Mouse (Mus musculus): ENCODE measurements at regions not wholly inside any gene's neighbourhood (a gene's known extent, or its start where the extent isn't known, plus 50 kb on each side); places are given as distances from the start of the nearest gene placed in this dataset.

DNA sequence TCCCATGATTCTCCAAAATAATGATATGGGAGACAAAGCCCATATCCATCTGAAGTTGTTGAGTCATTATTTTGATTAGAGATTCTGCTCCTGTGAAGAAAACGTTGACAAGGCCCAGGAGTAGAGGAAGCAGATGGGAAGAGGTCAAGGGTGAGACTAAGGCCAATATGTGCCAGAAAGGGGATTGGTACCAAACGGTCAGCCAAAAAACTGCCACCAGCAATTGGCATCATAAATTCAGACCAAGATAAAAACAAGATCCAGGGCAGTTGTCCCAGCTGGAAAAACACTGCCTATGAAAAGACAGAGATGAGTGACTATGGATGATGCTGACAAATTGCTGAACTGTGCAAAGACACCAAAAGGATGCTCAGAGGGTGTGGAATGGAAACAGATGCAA lies 411.0 kb upstream of the Tusc1 start:
- no peaks in the 10 kb centered on the region for H3K9me3 ChIP-seq
- no peak overlapping the region for H3K27ac ChIP-seq
- no peaks in the 10 kb centered on the region for H3K27me3 ChIP-seq
- 76% methylated on average over 2 of the region's 2 CpGs for WGBS
- no peak overlapping the region for H3K4me3 ChIP-seq (replicated peaks)
- H3K4me1 ChIP-seq (replicated peaks), result no peaks in the 10 kb centered on the region
- H3K9ac ChIP-seq (replicated peaks), result no peak overlapping the region
- no peaks in the 10 kb centered on the region for H3K36me3 ChIP-seq
- no peak for ATAC-seq
- no peak overlapping the region for H3K4me2 ChIP-seq (replicated peaks)

DNA sequence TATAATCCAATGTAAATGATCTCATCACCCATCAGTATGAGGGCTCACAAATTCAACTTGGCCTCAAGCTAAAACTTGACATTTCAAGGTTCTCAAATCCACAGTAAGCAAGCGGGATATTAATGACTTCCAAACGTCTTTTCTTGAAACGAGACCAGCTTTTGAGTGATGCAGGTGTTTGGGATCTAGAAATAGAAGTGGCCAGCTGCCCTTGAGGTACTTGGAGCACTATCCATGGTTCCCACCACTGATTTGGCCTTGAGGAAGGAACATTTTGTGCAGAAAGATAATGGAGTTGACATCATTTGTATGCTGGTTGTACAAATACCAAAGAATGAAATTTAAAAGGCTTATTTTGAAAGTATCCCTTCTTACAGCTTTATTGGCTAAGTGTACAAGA lies 378.4 kb upstream of the Tusc1 start:
- Histone ChIP-seq H3K9me3 (no peaks in the 10 kb centered on the region), H3K4me1 (replicated peaks) (no peaks in the 10 kb centered on the region), H3K9ac (replicated peaks) (no peak overlapping the region), H3K36me3 (no peaks in the 10 kb centered on the region), H3K4me3 (replicated peaks) (no peak overlapping the region), H3K27ac (no peak overlapping the region), H3K27me3 (no peaks in the 10 kb centered on the region), H3K4me2 (replicated peaks) (no peak overlapping the region)
- no peak for ATAC-seq
- 74% methylated on average over 3 of the region's 3 CpGs for WGBS

DNA sequence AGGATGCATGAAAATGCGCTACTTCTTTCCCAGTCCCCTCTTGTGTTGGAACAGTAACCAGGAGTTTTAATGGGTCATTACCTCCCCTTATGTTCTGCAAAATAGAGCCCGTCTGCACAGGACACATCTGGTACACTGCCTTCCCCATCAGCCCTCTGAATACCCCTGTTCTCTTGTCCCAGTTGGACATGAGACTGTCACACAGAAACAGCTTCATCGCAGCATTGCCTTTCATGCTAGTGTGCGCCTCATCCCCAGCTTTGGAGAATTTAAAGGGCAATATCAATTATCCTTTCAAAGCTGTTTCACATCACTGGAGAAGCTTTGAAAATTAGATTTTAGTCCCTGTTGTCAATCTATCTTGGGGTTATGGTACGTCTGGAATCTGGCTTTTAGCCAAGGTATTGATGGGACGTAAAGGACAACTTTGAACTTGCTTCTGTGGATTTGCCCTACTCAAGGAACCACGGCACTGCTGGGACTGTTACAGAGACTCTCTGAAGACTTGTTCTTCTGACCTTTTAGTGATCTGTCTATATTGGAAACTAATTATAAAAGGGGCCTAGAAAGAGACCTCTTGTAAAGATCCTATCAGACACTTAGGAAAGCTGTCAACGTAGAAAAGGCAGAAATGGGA lies 341.2 kb upstream of the Tusc1 start:
- Histone ChIP-seq H3K4me1 (replicated peaks) (no peaks in the 10 kb centered on the region; the same call in 1 of the 2 replicates), H3K36me3 (no peaks in the 10 kb centered on the region), H3K27ac (no peak overlapping the region), H3K4me3 (replicated peaks) (no peak overlapping the region), H3K4me2 (replicated peaks) (no peak overlapping the region), H3K9me3 (no peaks in the 10 kb centered on the region), H3K27me3 (no peaks in the 10 kb centered on the region), H3K9ac (replicated peaks) (no peak overlapping the region)
- ATAC-seq, result peak; percentile 73
- 64% methylated on average over 8 of the region's 8 CpGs for WGBS

DNA sequence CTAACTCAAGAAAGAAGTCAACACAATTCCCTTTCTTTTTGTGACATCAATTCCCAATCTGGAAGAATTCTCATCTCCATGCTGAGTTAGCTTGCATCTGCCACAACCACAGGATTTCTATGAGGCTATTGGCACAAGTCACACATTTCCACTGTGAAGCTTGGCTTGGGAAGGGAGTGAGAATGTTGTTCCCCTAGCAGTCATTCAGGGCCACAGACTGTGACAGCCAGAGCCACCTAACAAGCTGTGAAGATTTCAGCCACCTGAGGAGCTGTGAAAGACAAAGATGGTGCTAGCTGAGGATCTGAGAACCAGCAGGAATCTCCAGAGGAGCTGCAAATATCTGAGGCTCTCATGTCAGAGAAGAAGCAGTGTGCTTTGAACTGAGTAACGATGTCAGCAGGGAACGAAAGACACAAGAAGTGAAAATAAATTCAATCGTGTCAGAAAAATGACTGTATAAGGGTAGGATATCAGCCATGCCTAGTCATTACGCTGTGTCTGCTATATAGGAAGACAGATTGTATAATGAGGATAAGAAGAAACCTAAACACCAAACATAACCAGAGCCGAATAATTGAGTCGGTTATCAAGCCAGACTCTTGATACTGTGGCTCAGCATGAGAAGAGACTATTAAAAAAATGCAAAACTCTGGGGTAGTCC lies 340.6 kb upstream of the Tusc1 start:
- ATAC-seq, result peak; percentile 43
- H3K9me3 ChIP-seq, result no peaks in the 10 kb centered on the region
- H3K36me3 ChIP-seq, result no peaks in the 10 kb centered on the region
- H3K4me1 ChIP-seq (replicated peaks), result no peaks in the 10 kb centered on the region; the same call in 1 of the 2 replicates
- no peak overlapping the region for H3K4me2 ChIP-seq (replicated peaks)
- H3K27me3 ChIP-seq, result no peaks in the 10 kb centered on the region
- H3K9ac ChIP-seq (replicated peaks), result no peak overlapping the region
- no peak overlapping the region for H3K27ac ChIP-seq
- no peak overlapping the region for H3K4me3 ChIP-seq (replicated peaks)
- WGBS, result 76% methylated on average over 6 of the region's 6 CpGs

DNA sequence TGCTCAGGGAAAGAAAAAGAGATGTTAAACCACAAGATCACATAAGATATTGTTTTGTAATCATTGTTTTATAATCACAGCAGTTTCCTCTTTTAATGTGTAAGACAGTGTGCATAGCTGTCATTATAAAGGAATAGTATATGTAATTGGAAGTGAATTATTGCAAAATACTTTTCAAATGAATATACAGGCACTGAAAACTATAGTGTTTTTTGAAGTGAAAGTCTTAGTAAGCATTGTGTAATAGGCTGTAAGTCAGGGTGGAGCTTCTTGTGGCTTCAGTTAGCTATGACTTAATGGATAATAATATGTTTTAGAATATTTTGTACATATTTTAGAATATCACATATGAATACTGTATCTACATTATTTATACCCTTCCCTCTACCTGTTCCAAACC lies 333.7 kb upstream of the Tusc1 start:
- H3K9me3 ChIP-seq, result no peaks in the 10 kb centered on the region
- H3K4me3 ChIP-seq (replicated peaks), result no peak overlapping the region
- H3K27me3 ChIP-seq, result no peaks in the 10 kb centered on the region
- no peak overlapping the region for H3K27ac ChIP-seq
- ATAC-seq, result no peak
- no peaks in the 10 kb centered on the region for H3K36me3 ChIP-seq
- H3K4me1 ChIP-seq (replicated peaks), result no peaks in the 10 kb centered on the region
- H3K9ac ChIP-seq (replicated peaks), result no peak overlapping the region
- H3K4me2 ChIP-seq (replicated peaks), result no peak overlapping the region

DNA sequence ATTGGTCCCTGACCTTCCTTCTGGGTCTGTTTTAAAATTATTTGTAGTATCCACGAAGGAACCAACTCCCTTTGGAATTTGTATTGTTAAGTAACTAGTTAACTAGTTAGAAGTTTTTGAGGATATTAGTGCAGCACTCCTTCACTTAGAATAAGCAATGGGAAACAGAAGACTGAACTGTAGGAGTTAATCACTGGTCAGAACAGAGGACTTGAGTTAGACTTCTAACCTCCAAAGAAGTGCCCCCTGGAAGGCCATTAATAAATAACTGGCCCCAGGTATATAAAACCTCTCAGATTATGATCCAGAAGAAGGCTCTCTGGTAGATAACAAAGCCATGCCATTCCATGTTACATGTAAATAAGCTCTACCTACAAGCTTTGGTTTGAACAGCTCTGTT lies 329.0 kb upstream of the Tusc1 start:
- H3K27me3 ChIP-seq, result no peaks in the 10 kb centered on the region
- no peak overlapping the region for H3K4me2 ChIP-seq (replicated peaks)
- no peaks in the 10 kb centered on the region for H3K36me3 ChIP-seq
- H3K4me3 ChIP-seq (replicated peaks), result no peak overlapping the region
- H3K4me1 ChIP-seq (replicated peaks), result no peaks in the 10 kb centered on the region
- WGBS, result 68% methylated on average over 1 of the region's 1 CpGs
- no peak for ATAC-seq
- H3K27ac ChIP-seq, result no peak overlapping the region
- H3K9ac ChIP-seq (replicated peaks), result no peak overlapping the region
- no peaks in the 10 kb centered on the region for H3K9me3 ChIP-seq

DNA sequence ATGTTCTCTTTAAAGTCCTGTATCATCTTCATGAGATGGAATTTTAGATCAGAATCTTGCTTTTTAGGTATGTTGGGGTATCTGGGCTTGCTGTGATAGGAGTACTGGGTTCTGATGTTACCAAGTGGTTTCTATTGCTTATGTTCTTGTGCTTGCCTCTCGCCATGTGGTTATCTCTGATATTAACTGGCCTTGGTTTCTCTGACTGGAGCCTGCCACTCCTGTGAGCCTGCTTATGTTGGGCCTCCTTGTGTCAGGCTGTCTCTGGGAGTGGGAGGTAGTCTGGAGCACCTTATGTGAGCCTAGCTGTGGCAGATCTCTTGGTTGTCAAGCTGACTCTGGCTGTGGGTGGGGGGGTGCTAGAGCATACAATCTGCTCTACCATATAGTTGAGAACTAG lies 302.9 kb upstream of the Tusc1 start:
- no peak overlapping the region for H3K9ac ChIP-seq (replicated peaks)
- WGBS, result 96% methylated on average over 1 of the region's 1 CpGs
- H3K27ac ChIP-seq, result no peak overlapping the region
- no peaks in the 10 kb centered on the region for H3K36me3 ChIP-seq
- no peaks in the 10 kb centered on the region for H3K4me1 ChIP-seq (replicated peaks)
- H3K4me2 ChIP-seq (replicated peaks), result no peak overlapping the region
- no peak for ATAC-seq
- no peaks in the 10 kb centered on the region for H3K9me3 ChIP-seq
- no peak overlapping the region for H3K4me3 ChIP-seq (replicated peaks)
- H3K27me3 ChIP-seq, result no peaks in the 10 kb centered on the region

DNA sequence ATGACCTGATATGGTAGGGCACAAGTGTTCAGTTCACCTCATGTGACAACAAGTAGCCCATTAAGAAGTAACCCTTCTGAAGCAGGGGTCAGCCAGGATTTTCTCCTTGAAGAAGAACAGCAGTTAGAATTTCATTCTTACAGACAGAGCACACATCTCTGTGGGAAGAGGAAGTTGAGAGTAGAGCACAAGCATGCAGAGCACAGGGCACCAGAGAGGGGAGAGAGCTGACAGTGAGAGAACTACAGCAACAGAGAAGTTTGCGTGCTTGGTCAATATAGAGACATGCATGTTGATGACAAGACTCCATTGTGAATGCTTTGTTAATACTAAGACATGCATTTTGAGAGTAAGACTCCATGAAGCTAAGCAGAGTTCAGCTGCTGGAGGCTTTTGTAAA lies 263.2 kb upstream of the Tusc1 start:
- 95% methylated on average over 1 of the region's 1 CpGs for WGBS
- H3K27me3 ChIP-seq, result no peaks in the 10 kb centered on the region
- no peak overlapping the region for H3K9ac ChIP-seq (replicated peaks)
- H3K9me3 ChIP-seq, result no peaks in the 10 kb centered on the region
- no peaks in the 10 kb centered on the region for H3K4me1 ChIP-seq (replicated peaks)
- ATAC-seq, result no peak
- H3K4me3 ChIP-seq (replicated peaks), result no peak overlapping the region
- no peak overlapping the region for H3K27ac ChIP-seq
- H3K36me3 ChIP-seq, result no peaks in the 10 kb centered on the region
- no peak overlapping the region for H3K4me2 ChIP-seq (replicated peaks)

DNA sequence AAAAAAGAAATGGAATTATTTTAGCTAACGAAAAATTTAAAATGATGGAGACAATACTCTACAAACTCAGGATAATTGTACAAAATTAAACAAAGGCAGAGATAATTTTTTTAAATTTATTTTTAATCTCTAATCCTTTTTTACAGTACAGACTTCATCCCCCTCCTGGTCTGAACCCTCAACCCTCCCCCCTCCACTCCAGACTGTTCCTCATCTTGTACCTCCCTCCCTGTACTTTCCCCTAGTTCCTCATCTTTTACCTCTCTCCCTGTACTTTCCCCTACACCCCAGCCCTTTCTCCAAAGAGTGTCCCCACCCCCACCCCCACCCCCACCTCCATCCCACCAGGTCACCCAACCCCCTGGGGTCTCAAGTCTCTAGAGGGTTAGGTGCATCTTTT lies 249.0 kb upstream of the Tusc1 start:
- H3K4me2 ChIP-seq (replicated peaks), result no peak overlapping the region
- no peak overlapping the region for H3K4me3 ChIP-seq (replicated peaks)
- H3K36me3 ChIP-seq, result no peaks in the 10 kb centered on the region
- WGBS, result 96% methylated on average over 1 of the region's 1 CpGs
- H3K4me1 ChIP-seq (replicated peaks), result no peaks in the 10 kb centered on the region
- no peaks in the 10 kb centered on the region for H3K9me3 ChIP-seq
- no peak overlapping the region for H3K9ac ChIP-seq (replicated peaks)
- no peak for ATAC-seq
- no peaks in the 10 kb centered on the region for H3K27me3 ChIP-seq
- no peak overlapping the region for H3K27ac ChIP-seq

DNA sequence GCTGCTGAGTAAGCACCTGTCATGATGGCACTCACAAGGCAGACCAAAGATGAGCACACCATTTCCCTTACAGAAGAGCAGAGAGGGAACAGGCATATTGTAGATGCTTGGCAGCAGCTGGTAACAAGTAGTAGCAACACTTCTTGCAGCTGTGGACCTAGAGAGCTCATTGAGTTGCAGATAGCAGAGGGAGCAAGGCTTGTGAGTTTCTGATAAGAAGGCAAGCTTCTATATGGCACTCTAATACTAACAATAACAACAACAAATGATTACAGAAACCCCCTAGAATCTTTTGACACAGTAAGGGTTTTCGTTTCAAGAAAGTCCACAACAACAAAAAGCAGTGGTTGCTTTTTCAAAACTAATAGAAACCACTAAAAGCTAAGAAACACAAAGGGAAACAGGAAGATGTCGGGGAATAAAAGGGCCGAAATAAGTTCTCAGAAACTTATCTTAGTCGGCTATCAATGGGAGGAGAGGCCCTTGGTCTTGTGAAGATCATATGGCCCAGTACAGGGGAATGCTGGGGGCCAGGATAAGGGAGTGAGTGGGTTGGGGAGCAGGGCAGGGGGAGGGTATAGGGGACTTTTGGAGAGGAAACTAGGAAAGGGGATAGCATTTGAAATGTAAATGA lies 248.5 kb upstream of the Tusc1 start:
- H3K4me2 ChIP-seq (replicated peaks), result no peak overlapping the region
- WGBS, result 79% methylated on average over 4 of the region's 4 CpGs
- no peak overlapping the region for H3K4me3 ChIP-seq (replicated peaks)
- no peak for ATAC-seq
- H3K9me3 ChIP-seq, result no peaks in the 10 kb centered on the region
- no peaks in the 10 kb centered on the region for H3K4me1 ChIP-seq (replicated peaks)
- no peak overlapping the region for H3K9ac ChIP-seq (replicated peaks)
- H3K27ac ChIP-seq, result no peak overlapping the region
- H3K36me3 ChIP-seq, result no peaks in the 10 kb centered on the region
- H3K27me3 ChIP-seq, result no peaks in the 10 kb centered on the region

DNA sequence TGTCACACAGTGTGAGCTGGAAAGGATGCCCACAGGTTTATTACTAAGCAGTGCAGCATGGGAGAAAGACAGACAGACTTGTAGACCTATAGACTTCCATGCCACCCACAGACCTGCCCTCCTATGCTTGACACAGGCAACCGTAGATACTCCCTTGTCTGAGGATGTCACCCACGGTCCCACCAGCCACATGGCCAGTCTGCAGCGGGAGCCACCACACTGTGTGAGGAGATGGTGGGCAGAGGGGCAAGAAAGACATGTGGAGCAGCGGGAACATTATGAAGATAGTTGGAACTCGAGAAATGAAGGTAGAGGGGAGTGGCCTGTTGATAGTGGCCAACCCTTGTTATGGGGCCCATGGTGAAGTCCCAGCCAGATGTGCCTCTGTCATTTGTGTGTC lies 244.0 kb upstream of the Tusc1 start:
- no peak overlapping the region for H3K27ac ChIP-seq
- 89% methylated on average over 5 of the region's 5 CpGs for WGBS
- H3K9ac ChIP-seq (replicated peaks), result no peak overlapping the region
- no peaks in the 10 kb centered on the region for H3K27me3 ChIP-seq
- no peaks in the 10 kb centered on the region for H3K9me3 ChIP-seq
- no peaks in the 10 kb centered on the region for H3K36me3 ChIP-seq
- no peak overlapping the region for H3K4me2 ChIP-seq (replicated peaks)
- no peaks in the 10 kb centered on the region for H3K4me1 ChIP-seq (replicated peaks)
- 0 out of 2 replicates have a peak, but pooled peaks have one; percentile 48 for ATAC-seq
- H3K4me3 ChIP-seq (replicated peaks), result no peak overlapping the region

DNA sequence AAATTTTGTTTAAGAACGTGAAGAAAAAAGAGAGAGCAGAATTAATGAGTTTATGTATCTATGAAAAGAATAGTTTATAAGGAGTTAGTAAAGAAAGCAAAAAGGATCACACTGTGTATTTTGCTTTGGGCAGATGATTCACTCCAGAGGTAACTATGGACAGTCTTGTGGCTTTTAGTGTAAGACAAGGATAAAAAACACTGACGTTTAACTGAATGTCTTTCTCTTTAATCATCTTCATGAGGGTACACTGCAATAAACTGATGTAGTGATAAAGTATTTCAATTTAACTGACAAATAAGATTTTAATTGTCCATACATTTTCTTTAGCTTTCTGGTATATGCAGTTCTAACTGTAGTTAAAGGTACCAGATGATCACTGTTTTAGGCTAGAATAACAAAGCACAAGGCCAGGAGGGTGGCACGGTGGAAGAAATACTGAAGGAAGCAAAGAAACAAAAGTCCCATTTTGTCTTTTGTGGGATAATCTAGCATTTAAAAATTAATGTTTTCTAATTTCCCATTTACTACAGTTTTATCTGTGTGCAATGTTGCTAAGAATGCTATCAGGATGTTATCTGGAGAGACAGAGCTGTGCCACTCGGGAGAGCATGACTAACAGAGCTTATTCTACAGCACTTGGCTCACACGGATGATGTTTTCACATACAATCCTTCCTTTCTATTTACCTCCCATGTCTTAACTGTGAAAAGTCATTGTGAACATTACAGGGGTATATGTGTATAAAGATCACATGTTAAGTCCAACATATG lies 232.4 kb upstream of the Tusc1 start:
- Histone ChIP-seq H3K4me1 (replicated peaks) (no peaks in the 10 kb centered on the region), H3K9ac (replicated peaks) (no peak overlapping the region), H3K4me3 (replicated peaks) (no peak overlapping the region), H3K27ac (no peak overlapping the region), H3K4me2 (replicated peaks) (no peak overlapping the region), H3K9me3 (no peaks in the 10 kb centered on the region), H3K36me3 (no peaks in the 10 kb centered on the region), H3K27me3 (no peaks in the 10 kb centered on the region)
- no peak for ATAC-seq
- WGBS, result 87% methylated on average over 5 of the region's 5 CpGs

Measured in midbrain, embryonic 13.5 days (tissue).